Mouse (Mus musculus) yolk sac, embryonic 10.5 days (tissue): ENCODE data around the gene Dennd5a.

Experiments used
- DNase-seq: peaks from one replicate; pipeline ENCODE4 v3.0.0-alpha.2; 2017; ENCODE audit warnings: low spot score

Dennd5a gene

DNA sequence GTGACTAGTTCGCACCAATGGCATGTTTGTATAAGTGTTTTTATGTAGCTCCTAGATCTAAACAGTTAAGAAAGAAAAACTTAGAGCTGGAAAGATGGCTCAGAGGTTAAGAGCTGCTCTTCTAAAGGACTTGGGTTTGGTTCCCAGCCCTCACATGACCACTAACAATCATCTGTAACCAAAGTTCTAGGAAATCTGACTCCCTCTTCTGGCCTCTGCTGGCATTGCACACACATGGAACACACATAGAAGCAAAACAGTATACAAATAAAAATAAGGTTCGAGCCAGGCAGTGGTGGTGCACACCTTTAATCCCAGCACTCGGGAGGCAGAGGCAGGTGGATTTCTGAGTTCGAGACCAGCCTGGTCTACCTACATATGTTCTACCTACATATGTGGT lies 3.4 kb upstream of the Dennd5a start:
- DNase-seq, result no peak

DNA sequence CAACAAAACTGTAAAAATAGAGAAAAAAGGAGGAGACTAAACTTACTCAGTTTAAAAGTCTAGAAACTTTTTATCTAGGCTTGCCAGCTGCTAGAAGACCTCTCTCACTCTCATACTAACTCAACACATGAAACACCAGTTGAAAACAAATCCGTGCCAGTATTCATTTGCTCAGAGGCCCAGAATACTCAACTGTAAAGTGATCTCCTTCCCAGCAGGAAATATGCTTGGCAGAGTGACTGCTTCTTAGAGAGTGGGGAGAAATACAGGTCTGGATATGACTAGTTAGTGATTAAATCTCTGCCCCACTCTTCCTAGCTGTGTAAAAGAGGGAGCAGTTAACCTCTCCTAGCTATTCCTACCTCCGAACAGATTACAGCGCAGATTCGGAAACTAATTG lies 2.3 kb upstream of the Dennd5a start:
- DNase-seq, result no peak

DNA sequence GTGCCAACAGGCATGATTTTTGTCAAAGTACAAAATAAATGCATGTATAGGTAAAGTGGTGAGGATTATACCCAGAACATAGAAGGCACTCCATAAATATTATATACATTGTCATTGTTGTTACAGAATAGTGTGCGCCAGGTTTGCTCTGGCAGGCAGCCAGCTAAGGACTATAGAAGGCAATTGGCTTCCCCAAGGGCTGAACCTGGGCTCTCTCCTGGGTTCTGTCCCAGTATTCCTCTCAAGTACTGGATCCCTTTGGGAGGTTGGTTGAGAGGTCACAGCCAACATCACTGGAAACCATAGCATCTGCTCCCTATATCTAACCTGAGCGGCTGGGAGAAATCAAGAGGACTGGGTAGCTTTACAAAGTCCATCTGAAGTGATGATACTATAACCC lies 1.3 kb upstream of the Dennd5a start:
- DNase-seq, result no peak

DNA sequence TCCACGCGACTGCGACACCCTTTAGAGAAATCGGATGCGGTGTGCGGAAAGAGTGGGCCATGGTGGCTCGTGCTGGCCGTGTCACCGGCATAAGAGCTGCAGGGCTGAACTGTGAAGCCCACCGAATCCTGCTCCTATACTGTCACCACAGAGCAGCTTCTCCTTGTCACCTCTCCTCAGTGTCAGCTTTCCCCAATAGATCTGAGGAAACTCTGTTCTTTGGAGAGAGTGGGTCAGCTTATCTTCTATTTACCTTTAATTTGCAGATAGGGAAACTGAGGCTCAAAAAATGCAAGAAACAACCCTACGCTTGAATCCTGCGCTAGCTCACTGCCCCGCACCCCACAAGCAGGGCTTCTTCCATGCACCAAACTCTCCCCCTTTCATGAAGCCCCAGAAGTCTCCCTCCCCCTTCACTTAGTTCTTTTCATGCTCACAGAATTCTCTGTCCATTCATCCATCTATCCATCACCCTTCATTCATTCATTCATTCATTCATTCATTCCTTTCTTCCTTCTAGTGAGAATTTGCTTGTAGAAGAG lies 414 bp upstream of the Dennd5a start:
- DNase-seq, result no peak

DNA sequence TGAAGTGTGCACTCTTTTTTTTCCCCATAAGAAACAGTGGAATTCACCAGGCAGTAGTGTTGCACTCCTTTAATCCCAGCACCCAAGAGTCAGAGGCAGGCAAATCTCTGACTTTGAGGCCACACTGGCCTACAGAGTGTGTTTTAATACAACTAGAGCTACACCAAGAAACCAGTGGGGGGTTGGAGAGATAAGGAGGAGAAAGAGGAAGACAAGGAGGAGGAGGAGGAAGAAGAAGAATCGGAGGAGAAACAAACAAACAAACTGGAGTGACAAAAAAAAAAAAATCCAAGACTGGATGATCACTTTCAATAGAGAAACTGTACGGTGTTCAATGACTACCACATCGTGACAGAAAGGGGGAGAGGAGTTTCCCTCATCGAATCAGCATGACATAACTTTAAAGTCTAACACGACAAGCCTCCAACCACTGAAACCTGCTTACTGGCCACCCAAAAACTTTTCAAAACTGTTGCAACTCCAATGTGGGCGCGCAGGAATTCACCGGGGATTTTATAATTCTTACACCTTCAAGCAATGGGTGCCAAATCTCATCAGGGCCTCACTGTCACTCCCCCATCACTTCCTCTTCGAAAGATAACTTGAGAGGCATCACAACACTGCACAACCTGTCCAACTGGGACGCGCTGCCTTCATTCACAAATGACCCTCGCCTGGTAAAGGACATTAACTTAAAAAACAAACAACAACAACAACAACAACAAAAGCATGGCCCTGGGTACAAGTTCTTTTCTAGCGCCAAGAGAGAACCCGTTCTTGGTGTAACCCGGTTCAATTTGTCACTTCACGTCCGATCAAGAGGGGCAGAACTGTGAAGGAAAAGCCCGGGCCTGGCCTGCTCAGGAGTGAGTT lies 1.2 kb downstream of the Dennd5a start:
- peak; percentile 32 for DNase-seq

DNA sequence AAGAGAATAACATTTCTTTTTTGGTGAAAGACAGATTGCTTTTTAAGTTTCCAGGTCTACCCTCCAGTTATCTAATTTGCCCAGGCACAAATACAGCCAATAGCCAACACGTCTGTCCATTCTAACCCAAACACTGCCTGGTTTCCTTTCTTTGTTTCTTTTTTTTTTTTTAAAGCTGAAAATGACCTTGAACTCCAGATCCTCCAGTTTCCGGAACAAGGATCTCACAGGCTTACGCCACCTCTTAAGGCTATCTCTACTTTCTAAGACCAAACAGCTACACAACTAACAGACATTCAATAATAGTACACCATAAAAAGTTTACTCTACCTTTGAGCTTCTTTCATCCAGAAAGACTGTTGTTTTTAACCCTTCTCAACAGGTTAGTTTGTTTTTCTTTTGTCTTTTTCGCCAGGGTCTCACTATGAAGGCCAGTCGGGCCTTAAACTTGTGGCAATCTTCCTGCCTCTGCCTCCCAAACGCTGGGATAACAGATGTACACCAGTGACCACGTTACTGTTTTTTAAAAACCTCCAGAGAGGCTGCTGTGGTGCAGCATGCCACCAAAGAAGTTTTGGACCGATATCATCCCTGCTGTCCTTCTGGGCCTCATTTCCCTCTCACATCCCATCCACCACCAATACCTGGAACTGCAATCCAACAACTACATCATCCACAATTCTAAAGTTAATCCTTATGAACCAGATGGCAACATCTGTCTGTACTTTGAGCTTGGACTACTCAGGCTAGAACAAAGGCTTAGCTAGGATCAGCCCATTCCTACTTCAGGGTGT lies 2.1 kb downstream of the Dennd5a start:
- DNase-seq, result no peak

DNA sequence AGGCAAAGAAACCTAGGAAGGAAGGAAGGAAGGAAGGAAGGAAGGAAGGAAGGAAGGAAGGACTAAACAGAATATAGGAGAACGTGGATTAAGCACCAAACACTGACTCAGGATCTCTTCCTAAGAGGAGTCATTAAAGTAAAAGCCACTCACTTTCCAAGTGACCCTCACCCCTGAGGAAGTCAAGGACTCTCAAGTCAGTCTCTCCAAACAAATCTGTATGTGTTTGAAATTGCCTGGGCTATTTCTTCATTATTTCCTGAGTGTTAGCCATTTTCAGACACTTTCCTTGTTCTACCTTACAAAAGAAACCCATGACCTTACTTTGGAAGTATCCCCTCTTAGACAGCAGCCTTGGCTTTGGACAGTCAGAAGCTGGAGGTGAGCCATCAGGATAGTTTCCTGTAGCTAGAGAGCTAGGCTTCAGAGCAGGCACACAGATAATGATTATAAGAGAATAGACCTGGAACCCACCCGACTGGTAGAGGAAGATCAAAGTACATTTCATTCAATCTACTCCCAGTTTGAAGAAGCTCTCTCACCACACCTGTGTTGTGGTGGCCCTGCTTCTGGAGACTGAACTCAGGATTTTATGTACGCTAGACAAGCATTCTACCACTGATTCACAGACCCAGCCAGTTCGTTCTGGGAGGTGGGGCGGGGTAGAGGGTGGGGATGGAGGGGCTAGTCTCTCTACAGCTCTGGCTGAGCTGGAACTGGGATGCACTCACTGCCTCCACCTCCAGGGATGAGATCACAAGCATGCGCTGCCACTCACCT lies 5.5 kb downstream of the Dennd5a start:
- peak; percentile 48 for DNase-seq

DNA sequence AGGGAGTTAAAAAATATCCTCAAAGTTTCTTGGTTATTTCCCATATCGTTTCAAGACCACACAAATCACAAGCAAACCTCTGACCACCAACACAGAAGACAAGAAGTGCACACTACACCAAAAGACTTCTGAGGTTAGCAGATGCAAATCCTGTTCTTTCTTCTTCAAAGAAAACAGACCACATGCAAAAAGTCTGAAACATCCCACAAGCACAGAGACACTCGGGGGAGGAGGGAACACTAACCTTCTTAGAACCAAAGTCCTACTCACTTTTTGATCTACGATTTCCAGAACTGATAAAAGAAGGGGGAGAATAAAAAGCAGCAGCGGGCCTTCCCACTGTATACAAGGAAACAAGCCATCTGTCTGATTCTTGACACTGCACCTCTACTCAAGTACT lies 9.0 kb downstream of the Dennd5a start:
- no peak for DNase-seq

DNA sequence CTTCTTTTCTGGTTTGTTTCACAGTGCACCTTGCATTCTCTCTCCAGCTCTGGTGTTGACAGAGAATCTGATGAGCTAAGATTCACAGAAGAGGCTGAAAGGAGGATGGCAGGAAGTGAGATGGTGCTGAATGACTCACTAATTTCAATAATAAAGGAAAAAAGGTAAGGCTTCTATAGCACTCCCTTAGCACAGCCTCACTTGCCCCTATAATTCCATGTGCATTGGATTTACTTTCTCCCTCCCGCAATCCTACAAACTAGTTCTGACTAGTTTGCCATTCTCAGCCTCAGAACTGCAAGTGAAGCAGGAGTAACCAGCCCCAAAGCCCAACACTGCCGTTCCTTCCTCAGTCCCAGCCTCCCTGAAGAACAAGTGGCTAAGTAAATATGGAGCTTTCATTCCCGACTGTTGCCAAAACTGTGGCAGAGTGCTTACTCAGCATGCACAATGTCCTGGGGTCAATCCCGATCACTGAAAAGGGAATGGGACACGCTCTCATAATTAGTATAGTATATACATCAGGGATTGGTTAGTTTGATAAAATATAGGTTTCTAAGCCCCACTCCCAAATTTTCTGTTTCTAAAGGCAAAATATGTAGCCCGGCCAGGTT lies 15.7 kb downstream of the Dennd5a start:
- DNase-seq, result peak; percentile 16

DNA sequence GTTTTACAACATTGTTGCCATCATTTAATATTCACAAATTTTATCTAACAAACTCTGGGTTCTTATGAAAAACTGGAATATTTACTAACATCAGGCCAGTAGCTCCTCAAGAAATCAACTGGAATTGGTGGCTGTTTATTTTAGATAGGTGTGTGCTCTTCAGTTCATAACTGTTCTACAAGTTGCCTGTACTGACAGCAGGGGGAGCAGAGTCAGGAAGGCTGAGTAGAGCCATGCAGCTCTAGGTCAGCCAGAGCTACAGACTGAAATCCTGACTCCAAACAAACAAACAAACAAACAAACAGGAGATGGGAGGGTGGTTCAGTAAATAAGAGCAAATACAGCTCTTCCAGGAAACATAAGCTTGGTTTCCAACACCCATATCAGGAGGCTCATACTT lies 30.6 kb downstream of the Dennd5a start:
- DNase-seq, result no peak

DNA sequence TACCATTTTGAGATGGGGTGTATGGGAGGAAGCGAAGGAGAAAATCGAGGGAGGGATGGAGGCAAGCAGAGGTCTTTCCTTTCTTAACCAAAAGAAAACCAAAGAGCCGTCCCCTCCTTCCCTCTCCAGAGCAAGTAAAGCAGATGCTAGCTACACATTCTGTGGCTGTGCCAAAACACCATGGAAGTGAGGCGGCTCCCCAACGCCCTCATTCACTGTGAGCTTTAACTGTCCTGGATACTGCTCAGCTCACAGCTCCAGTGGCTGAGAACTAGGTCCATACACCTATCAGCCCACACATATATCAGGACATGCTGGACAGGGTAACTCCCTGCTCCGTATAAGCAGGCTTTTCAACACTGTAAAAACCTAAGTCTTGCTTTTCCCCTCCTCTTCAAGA lies 31.9 kb downstream of the Dennd5a start:
- DNase-seq, result no peak

DNA sequence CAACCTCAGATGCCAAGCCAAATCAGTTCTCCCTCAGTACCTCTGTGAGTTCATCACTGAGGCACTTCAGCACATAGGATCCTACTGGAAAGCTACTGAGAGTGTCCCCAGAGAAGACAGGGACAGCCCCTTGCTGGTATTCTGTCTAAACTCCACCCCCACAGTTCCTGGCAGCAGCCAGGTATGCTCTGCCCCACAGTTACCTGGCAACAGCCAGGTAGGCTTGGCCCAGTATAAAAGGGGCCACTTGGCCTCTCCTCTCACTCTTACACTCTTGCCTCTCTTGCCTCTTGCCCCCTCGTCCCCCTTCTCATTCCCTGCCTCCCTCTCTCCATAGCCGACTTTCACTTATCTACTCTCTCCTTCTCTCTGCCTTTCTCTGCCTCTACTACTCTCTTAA lies 35.3 kb downstream of the Dennd5a start:
- DNase-seq, result no peak

DNA sequence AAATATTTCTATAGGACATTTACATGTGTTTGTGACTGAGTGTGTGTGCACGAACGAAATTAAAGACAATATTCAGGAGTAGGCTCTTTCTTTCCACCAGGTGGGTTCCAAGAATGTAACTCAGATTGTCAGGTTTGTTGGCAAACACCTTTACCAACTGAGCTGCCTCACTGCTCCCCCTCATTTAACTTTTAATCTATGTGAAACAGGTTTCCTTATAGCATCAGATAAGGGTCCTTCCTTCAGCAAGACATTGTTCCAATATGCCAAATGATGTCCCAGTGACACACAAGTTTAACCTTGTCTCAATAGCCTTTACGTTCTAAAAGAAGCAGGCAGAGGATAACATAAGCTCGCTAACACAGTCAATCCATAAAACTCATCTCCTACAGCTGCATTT lies 37.4 kb downstream of the Dennd5a start:
- no peak for DNase-seq

DNA sequence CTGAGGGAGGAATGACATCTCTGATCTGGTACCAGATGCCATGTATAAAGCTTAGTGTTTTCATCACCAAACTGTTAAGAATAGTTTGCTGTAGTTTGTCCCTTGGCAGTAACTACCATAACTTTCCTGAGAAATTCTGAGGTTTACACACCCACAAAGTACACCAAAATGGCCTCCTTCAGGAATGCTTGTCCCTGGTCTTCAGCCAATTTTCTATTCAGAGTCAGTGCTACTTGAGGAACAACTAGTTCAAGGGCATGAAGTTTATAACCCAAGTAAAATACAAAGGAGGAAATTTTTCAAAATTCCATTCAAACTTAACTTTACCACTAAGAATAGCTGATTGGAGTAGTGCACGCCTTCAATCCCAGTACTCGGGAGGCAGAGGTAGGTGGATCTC lies 54.1 kb downstream of the Dennd5a start:
- no peak for DNase-seq

DNA sequence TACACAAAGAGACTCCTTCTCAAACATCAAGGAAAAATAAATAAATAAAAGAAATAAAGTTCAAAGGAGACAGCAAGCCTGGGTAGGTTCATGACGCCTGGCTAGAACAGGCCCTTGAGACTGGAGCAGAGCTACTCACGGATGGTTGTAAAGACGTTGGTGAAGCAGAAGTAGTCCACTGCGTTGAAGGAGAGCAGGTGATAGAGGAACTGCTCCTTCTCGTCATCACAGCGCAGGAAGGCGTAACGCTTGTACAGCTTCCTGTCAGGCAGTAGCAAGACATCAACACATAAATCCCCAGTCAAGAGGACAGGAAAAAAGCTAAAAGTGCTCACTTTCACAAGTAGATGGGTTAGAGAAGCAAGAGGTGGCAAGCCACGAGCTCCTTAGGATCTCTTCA lies 59.3 kb downstream of the Dennd5a start:
- DNase-seq, result no peak

DNA sequence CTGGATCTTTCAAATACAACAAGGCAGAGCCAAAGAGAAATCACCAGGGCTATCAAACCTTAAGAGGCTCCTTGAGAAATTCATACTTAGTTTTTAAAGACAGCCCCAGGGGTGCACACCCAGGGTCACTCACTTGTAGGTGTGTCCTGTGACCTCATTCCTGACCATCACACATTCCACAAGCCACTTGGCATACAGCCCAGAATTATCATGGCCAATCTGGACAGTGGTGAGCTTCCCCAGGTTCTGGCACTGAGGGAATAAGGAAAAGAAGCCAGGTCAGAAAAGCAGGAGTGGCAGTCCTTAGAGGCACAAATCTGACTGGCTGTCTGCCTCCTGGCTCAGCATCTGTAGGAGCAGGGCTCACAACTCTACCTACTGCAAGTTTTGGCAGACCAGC lies 61.4 kb downstream of the Dennd5a start:
- DNase-seq, result no peak

DNA sequence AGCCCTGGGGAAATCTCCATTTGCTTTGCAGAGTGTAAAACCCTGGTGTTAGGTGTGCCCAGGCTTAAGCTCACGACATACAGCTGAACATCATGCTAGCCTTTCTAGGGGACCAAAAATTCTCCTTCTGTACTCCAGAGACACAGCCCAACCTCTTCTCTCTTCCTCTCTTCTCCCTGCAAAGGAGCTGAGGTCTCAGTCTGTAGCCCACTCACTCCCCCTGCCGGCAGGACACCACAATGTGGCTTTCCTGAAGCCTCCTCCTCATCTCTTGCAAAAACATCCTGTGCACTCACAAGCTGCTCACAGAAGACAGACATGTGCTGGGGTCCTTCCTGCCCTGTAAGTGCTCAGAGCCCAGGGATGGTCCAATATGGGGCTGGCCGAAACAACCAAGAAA lies 67.7 kb downstream of the Dennd5a start:
- DNase-seq, result peak; percentile 38

DNA sequence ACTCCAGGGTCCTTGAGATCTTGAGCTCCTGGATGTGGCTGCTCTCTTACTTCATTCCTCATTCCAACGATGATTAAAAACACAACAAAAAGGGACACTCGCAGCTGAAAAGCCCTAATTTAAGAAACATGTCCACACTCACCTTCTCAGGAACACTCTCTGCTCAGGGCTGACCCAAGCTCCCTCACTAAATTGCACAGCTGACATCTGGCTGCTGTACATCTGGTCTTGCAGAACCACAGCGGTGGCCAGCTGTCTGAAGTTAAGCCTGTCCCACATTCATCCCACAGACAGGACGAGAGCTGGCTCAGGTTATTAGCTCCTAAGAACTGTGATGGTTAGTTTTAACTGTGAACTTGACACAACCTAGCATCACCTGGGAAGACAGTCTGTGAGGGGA lies 68.5 kb downstream of the Dennd5a start:
- no peak for DNase-seq

DNA sequence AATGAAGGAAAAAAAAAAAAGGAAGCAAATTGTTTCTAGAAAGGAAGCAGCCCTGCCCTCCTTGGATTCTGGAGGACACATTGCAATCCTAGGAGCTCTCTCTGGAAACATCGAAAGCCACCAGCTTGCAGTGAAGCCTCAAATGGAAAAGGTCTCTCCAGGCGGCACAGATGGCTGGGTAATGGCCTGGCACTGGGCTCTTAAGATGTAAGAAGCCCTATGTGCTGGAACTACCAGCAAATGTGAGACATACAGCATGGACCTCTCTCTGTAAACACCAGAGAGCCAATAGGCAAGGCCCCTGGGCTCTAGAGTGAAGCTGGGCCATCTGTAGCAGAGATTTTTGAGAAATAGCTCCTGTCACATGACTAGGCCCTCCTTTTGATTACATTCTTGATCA lies 70.0 kb downstream of the Dennd5a start:
- no peak for DNase-seq

DNA sequence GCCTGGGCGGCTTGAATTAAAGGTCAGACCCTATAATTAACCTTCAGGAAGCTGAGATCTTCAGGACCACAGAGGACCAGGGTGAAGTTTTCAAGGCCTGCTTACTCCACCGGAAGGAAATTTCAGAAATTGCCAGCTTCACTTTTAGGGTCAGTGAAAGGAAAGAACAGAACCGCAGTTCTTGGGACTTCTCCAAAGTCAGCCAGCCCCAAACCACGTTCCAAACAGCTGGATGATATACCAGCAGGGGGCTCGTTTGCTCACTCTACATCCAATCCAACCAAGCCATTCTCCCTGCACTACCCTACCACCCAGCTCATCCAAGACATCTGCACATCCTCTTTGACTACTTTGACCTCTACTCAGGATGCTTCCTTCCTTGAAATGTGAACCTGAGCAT lies 71.0 kb downstream of the Dennd5a start:
- DNase-seq, result no peak

DNA sequence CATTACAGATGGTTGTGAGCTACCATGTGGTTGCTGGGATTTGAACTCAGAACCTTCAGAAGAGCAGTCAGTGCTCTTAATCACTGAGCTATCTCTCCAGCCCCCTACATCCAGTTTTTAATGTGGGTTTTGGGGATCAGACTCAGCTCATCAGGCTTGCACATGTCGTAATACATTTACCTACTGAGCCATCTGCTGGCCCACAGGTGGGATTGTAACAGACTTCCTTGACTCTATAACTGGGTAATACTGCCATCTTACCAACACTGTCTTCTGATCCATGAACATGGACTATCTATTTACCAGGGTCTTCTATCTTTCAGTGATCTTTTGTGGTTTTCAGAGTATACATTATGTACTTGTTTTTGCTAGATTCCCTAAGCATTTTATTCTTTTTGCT lies 74.0 kb downstream of the Dennd5a start:
- DNase-seq, result no peak

DNA sequence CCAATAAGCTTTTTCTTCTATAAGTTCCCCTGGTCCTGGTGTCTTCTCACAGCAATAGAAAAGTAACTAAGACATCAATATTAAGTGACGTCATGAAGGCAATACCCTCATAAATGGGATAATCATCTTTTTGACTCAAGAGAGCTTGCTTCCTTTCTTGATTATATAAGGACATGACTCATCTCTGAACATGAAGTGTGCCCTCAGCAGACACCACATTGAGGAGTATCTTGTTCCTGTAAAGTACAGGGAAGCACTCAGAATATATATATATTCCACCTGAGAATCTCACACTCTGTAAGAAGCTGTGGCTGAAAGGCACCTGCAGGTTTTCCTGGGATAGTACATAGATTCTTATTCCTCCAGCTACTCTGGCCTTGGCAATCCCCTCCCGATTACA lies 77.7 kb downstream of the Dennd5a start:
- no peak for DNase-seq
